Mouse (Mus musculus): ENCODE data around the gene Rpl38. TPM values are rescaled to one million over a fixed set of nuclear protein-coding genes. Genes with fewer than 3 reads are reported as not detected.

Gene Rpl38
- 1,795 and 1,828 TPM in 2 replicates for polyA plus RNA-seq (2012; rRNA removed)

DNA sequence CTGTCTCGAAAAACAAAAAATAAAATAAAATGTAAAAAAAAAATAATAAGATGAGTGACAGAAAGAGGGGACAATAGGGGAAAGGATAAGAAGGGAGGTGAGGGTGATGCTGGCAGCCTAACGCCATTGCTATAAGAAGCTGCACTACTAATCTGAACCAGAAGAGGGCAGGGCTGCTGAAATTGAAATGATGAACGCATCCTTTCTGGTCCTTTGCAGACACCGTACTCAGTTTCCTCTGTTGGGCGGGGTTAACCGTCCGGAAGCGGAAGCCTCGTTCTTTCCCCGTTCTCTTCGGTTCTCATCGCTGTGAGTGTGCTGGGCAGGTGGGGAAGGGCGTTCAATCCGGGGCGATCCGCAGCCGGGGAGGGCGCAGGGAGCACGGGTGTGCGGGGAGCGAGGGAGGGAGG lies at the start of gene Rpl38:
Gene Rpl38 (plus strand): TSS at position 224 of the 410 bp plus-strand sequence.
- Histone ChIP-seq H3K4me1 (ENCODE audit: control insufficient read depth, insufficient read depth, low read length) (0 out of 2 replicates have a peak, but pooled peaks cover 3% of the 10 kb centered on the region), H3K27ac (ENCODE audit: insufficient read depth, low read length) (peak within 1 kb of the TSS; percentile 46; the same call in 1 of the 2 replicates), H3K4me3 (ENCODE audit: insufficient read depth, low read length) (peak within 1 kb of the TSS; percentile 46)
- peak; percentile 95 for TF ChIP-seq POLR2A (IDR thresholded peaks at IDR 0.05; ENCODE audit: extremely low read depth, insufficient read depth, low read length)
- TF ChIP-seq CTCF (IDR thresholded peaks at IDR 0.05; ENCODE audit: extremely low read depth, insufficient read depth, low read length): peak; percentile 69

- Histone ChIP-seq H3K4me3 (ENCODE audit: insufficient read depth, low read length) (no peak overlapping the region), H3K4me1 (ENCODE audit: control insufficient read depth, insufficient read depth, low read length) (no peaks in the 10 kb centered on the region), H3K27ac (ENCODE audit: insufficient read depth, low read length) (no peak overlapping the region)
- no peak for TF ChIP-seq POLR2A (IDR thresholded peaks at IDR 0.05; ENCODE audit: extremely low read depth, insufficient read depth, low read length)
- TF ChIP-seq CTCF (IDR thresholded peaks at IDR 0.05; ENCODE audit: extremely low read depth, insufficient read depth, low read length): no peak
These were observed 49.5 kb upstream of the Rpl38 start for GRCm38 (mm10) chr11:114618697-114619417.

- no peak for TF ChIP-seq CTCF (IDR thresholded peaks at IDR 0.05; ENCODE audit: extremely low read depth, insufficient read depth, low read length)
- TF ChIP-seq POLR2A (IDR thresholded peaks at IDR 0.05; ENCODE audit: extremely low read depth, insufficient read depth, low read length): no peak
- Histone ChIP-seq H3K4me1 (ENCODE audit: control insufficient read depth, insufficient read depth, low read length) (no peaks in the 10 kb centered on the region), H3K4me3 (ENCODE audit: insufficient read depth, low read length) (no peak overlapping the region), H3K27ac (ENCODE audit: insufficient read depth, low read length) (no peak overlapping the region)
These were observed 42.1 kb upstream of the Rpl38 start for GRCm38 (mm10) chr11:114626071-114626690.

DNA sequence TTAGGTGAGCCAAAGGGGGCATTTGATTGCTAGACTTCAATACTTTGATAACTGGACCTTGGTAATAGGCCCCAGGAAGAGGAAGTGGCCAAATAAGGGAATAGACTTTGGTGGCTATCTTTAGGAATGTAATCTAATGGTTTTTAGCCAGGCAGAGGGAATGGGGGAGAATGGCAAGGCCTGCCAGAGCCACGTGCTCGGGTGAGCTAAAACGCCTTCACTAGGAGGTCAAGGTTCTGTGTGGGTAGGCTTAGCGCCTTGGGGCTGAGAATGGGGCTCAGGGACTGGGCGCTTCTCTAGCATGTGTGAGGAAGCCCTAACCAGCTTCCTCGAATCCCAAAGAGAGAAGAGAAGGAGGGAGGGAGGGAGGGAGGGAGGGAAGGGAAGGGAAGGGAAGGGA lies 41.3 kb upstream of the Rpl38 start:
- no peak overlapping the region for H3K4me3 ChIP-seq (ENCODE audit: insufficient read depth, low read length)
- no peaks in the 10 kb centered on the region for H3K4me1 ChIP-seq (ENCODE audit: control insufficient read depth, insufficient read depth, low read length)
- no peak overlapping the region for H3K27ac ChIP-seq (ENCODE audit: insufficient read depth, low read length)
- TF ChIP-seq POLR2A (IDR thresholded peaks at IDR 0.05; ENCODE audit: extremely low read depth, insufficient read depth, low read length) (no peak), CTCF (IDR thresholded peaks at IDR 0.05; ENCODE audit: extremely low read depth, insufficient read depth, low read length) (no peak)

GRCm38 (mm10) chr11:114628032-114628431 lies 40.3 kb upstream of the Rpl38 start:
- TF ChIP-seq CTCF (IDR thresholded peaks at IDR 0.05; ENCODE audit: extremely low read depth, insufficient read depth, low read length) (no peak; the same call in 1 of the 2 replicates), POLR2A (IDR thresholded peaks at IDR 0.05; ENCODE audit: extremely low read depth, insufficient read depth, low read length) (no peak)
- Histone ChIP-seq H3K4me1 (ENCODE audit: control insufficient read depth, insufficient read depth, low read length) (no peaks in the 10 kb centered on the region), H3K4me3 (ENCODE audit: insufficient read depth, low read length) (no peak overlapping the region), H3K27ac (ENCODE audit: insufficient read depth, low read length) (no peak overlapping the region)

- TF ChIP-seq CTCF (IDR thresholded peaks at IDR 0.05; ENCODE audit: extremely low read depth, insufficient read depth, low read length) (no peak), POLR2A (IDR thresholded peaks at IDR 0.05; ENCODE audit: extremely low read depth, insufficient read depth, low read length) (no peak)
- Histone ChIP-seq H3K27ac (ENCODE audit: insufficient read depth, low read length) (no peak overlapping the region), H3K4me1 (ENCODE audit: control insufficient read depth, insufficient read depth, low read length) (no peaks in the 10 kb centered on the region), H3K4me3 (ENCODE audit: insufficient read depth, low read length) (no peak overlapping the region)
These were observed 38.3 kb upstream of the Rpl38 start for GRCm38 (mm10) chr11:114630044-114630443.

- Histone ChIP-seq H3K4me3 (ENCODE audit: insufficient read depth, low read length) (no peak overlapping the region), H3K4me1 (ENCODE audit: control insufficient read depth, insufficient read depth, low read length) (no peaks in the 10 kb centered on the region), H3K27ac (ENCODE audit: insufficient read depth, low read length) (no peak overlapping the region)
- TF ChIP-seq POLR2A (IDR thresholded peaks at IDR 0.05; ENCODE audit: extremely low read depth, insufficient read depth, low read length) (no peak), CTCF (IDR thresholded peaks at IDR 0.05; ENCODE audit: extremely low read depth, insufficient read depth, low read length) (no peak)
These were observed 36.1 kb upstream of the Rpl38 start for GRCm38 (mm10) chr11:114632266-114632665.

DNA sequence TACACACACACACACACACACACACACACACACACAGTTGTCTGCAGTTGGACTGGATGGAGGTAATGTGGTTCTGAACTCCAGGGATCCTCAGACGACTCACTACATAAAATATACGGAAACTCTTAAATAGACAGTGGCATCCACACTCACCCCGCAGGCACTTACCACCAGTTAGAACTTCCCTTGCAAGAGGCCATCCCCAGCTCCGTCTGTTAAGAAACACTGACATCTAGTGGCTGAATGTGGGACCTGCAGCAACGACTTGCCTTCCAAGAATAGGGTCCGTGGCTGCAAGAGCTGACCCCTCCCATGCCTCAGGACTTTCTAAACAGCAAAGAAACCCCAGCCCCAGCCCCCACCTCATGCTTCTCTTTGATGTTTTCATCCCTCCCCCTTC lies 32.0 kb upstream of the Rpl38 start:
- Histone ChIP-seq H3K4me1 (ENCODE audit: control insufficient read depth, insufficient read depth, low read length) (no peaks in the 10 kb centered on the region), H3K4me3 (ENCODE audit: insufficient read depth, low read length) (no peak overlapping the region), H3K27ac (ENCODE audit: insufficient read depth, low read length) (no peak overlapping the region)
- TF ChIP-seq POLR2A (IDR thresholded peaks at IDR 0.05; ENCODE audit: extremely low read depth, insufficient read depth, low read length) (no peak), CTCF (IDR thresholded peaks at IDR 0.05; ENCODE audit: extremely low read depth, insufficient read depth, low read length) (peak; percentile 98)

- Histone ChIP-seq H3K4me3 (ENCODE audit: insufficient read depth, low read length) (no peak overlapping the region), H3K27ac (ENCODE audit: insufficient read depth, low read length) (no peak overlapping the region), H3K4me1 (ENCODE audit: control insufficient read depth, insufficient read depth, low read length) (no peaks in the 10 kb centered on the region)
- no peak for TF ChIP-seq CTCF (IDR thresholded peaks at IDR 0.05; ENCODE audit: extremely low read depth, insufficient read depth, low read length)
- no peak for TF ChIP-seq POLR2A (IDR thresholded peaks at IDR 0.05; ENCODE audit: extremely low read depth, insufficient read depth, low read length)
These were observed 31.4 kb upstream of the Rpl38 start for GRCm38 (mm10) chr11:114636727-114637505.
